Mouse (Mus musculus): ENCODE results near the gene Akirin1. TPM values are rescaled to one million over a fixed set of nuclear protein-coding genes. Genes with fewer than 3 reads are reported as not detected.
A peak's percentile ranks its signal among the peaks of the same experiment; 100 is the strongest.

Gene Akirin1
- polyA plus RNA-seq, 1 experiment: 63.2 TPM

DNA sequence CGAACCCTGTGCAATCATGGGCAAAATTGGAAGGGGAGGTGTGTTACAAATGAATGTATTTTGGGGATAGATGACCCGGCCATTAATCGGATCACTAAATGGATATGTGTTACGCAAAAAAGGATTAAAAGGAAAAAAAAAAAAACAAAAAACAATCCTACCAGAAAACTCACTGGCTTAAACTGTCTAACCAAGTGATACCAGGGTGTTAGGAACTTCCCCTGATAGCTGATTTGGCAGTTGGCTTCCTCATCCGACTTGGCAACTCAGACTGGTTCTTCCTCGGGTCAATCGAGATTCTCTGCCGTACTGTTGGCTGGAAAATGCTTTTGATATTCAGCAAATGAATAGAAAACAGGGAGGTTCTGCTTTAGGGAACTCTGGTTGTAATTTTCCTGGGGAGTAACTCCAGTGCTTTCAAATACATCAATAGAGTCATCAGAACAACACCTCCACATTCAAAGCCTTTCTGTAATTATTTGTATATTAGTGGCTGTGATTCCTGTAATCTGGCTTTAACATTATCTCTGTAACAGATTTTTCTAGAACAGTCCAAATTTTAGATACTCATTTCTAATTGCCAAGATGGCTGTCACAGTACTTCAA is 665 bp upstream of the Akirin1 start:
- no peak for TF ChIP-seq POLR2A (IDR thresholded peaks at IDR 0.05; ENCODE audit: borderline replicate concordance, extremely low read depth, insufficient read depth, insufficient read length, poor library complexity, severe bottlenecking)
- no peak for TF ChIP-seq CTCF (IDR thresholded peaks at IDR 0.05; ENCODE audit: borderline replicate concordance, extremely low read depth, insufficient read depth, insufficient read length)
- DNase-seq (ENCODE audit: low read depth): peak; percentile 67

DNA sequence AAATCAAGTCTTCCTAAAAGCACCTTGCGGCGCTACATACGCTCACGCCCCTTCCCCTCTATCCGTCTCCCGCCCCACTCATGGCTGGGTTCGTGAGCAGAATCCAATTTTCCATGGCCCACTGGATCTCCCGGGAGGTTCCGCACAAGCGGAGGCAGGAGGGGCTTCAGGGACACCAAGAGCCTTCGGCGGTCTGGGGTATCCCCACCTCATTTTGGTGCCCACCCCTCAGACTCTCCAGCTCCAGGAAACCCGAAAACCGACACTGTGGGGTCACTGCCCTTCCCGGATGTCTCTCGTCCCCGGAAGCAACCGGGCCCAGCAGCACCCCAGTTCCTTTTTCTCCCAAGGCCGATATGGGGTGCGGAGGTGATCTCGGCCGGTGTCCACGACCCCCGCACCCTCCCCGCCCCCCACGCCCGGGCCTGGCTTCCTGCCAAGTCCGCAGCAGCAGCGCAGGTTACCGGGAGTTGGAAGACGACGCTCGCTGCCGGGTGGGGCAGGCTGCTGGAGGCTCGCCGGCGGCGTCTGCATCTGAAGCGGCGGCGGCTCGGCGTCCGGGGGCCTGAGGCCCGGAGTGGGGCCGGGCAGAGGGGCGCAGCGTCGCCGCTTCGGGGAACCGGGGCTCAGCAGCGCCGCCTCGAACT is 538 bp downstream of the Akirin1 start:
- TF ChIP-seq CTCF (IDR thresholded peaks at IDR 0.05; ENCODE audit: borderline replicate concordance, extremely low read depth, insufficient read depth, insufficient read length) (no peak), POLR2A (IDR thresholded peaks at IDR 0.05; ENCODE audit: borderline replicate concordance, extremely low read depth, insufficient read depth, insufficient read length, poor library complexity, severe bottlenecking) (no peak)
- DNase-seq (ENCODE audit: low read depth): peak; percentile 62

DNA sequence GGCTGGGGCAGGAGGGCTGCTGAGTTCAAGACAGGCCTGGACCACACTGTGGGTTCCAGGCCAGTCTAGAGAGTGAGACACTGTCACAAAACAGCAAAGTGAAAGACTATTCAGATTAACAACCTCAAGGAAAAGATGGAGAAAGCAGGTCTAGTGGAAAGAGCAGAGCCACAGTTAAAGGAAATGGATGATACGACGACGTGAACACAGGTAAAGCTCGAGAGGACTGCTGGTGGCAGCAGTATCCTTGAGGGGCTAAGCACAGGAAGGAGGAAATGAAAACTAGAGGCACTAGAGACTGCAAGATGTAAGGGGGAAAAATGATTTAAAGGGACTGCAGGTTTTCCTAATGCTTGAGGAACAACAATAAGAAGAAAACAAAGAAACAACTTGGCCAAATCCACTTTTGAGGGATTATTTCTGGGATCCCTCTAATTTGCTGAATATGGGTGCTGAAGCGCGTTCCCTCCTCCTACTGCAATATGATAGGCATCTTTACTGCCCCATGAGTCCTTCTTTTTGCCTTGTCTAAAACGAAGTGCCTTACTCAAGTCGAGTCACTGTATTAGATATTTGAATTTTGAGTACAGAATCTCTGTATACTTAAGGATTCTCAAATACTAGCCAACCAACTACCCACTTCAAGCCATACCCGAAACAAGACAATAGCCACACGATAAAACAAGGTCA is 1.3 kb downstream of the Akirin1 start:
- peak; percentile 28 for DNase-seq (ENCODE audit: low read depth)
- TF ChIP-seq CTCF (IDR thresholded peaks at IDR 0.05; ENCODE audit: borderline replicate concordance, extremely low read depth, insufficient read depth, insufficient read length): no peak
- TF ChIP-seq POLR2A (IDR thresholded peaks at IDR 0.05; ENCODE audit: borderline replicate concordance, extremely low read depth, insufficient read depth, insufficient read length, poor library complexity, severe bottlenecking): no peak

DNA sequence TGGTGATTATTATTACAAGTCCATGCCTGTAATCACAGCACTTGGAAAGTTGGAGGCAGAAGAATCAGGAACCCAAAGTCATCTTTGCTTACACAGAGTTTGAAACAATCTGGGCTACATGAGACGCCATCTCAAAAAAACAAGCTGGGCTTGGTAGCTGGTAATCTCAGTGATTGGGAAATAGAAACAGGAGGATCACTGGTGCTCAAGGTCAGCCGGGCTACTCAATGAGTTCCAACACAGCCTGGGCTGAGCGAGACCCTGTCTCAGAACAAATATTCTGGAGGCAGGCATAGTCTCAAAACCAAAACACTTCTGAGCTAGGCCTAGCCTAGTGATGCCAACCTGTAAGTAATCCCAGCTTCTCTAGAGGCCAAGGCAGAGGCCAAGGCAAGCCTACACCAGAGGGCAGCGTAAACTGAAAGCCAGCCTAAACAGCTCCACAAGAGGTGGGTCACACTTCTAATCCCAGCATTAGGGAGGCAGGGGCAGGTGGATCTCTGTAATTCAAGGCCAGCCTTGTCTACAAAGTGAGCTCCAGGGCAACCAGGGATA is 4.8 kb downstream of the Akirin1 start:
- DNase-seq (ENCODE audit: low read depth): no peak
- TF ChIP-seq CTCF (IDR thresholded peaks at IDR 0.05; ENCODE audit: borderline replicate concordance, extremely low read depth, insufficient read depth, insufficient read length): no peak
- no peak for TF ChIP-seq POLR2A (IDR thresholded peaks at IDR 0.05; ENCODE audit: borderline replicate concordance, extremely low read depth, insufficient read depth, insufficient read length, poor library complexity, severe bottlenecking)

DNA sequence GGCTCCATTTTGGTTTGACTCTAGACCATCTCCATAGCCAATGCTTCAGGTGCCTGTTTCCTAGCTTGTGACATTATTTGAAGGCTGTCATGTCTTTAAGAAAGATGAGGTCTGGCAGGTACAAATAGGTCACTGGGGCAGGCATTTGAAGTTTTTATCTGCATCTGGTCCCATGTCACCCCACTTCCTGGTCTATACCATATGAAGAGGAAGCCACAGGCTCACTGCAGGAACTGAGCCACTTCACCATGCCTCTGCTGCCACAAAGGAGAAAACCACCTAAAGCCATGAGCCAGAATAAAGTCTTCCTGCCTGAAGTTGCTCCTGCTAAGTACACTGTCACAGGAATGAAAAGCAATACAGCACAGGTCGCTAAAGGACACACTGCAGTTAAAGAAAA is 7.3 kb downstream of the Akirin1 start:
- DNase-seq (ENCODE audit: low read depth): no peak
- no peak for TF ChIP-seq POLR2A (IDR thresholded peaks at IDR 0.05; ENCODE audit: borderline replicate concordance, extremely low read depth, insufficient read depth, insufficient read length, poor library complexity, severe bottlenecking)
- no peak for TF ChIP-seq CTCF (IDR thresholded peaks at IDR 0.05; ENCODE audit: borderline replicate concordance, extremely low read depth, insufficient read depth, insufficient read length)

DNA sequence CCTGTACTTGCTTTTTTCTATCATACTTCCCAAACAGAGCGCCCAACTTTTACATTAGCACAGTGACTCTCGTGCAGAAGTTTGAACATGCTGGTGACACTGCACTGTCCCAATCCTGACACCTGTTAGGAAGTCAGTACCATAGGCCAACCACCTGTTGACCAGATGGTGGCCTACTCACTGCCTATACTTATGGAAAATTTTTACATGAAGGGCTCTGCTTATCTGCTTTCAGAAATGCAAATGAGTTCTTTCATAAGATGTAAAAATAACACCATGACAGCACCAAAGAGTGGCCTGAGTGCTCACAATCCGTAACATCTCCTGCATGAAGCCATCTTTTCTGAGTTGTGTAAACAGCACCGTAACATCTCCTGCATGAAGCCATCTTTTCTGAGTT is 11.4 kb downstream of the Akirin1 start:
- DNase-seq (ENCODE audit: low read depth): no peak
- TF ChIP-seq POLR2A (IDR thresholded peaks at IDR 0.05; ENCODE audit: borderline replicate concordance, extremely low read depth, insufficient read depth, insufficient read length, poor library complexity, severe bottlenecking) (no peak), CTCF (IDR thresholded peaks at IDR 0.05; ENCODE audit: borderline replicate concordance, extremely low read depth, insufficient read depth, insufficient read length) (no peak)

DNA sequence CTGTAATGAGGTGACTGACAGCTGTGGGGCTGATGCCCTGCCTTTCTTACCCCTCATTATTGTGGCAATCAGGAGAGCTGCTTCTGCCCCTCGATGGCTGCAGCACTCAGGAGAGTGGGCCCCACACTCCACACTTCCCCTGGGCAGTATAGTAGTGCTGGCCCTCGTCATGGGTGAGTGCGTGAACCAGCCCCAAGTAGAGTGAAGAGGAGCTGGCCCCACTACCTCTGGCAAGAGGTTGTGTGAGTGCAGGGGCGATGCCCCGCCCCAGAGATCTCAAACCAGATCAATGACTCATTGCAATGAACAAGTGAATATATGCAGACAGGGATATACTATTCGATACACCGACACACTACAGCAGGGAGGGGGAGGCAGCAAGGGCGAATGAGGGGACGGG is 16.6 kb downstream of the Akirin1 start:
- TF ChIP-seq CTCF (IDR thresholded peaks at IDR 0.05; ENCODE audit: borderline replicate concordance, extremely low read depth, insufficient read depth, insufficient read length) (no peak), POLR2A (IDR thresholded peaks at IDR 0.05; ENCODE audit: borderline replicate concordance, extremely low read depth, insufficient read depth, insufficient read length, poor library complexity, severe bottlenecking) (no peak)
- no peak for DNase-seq (ENCODE audit: low read depth)

DNA sequence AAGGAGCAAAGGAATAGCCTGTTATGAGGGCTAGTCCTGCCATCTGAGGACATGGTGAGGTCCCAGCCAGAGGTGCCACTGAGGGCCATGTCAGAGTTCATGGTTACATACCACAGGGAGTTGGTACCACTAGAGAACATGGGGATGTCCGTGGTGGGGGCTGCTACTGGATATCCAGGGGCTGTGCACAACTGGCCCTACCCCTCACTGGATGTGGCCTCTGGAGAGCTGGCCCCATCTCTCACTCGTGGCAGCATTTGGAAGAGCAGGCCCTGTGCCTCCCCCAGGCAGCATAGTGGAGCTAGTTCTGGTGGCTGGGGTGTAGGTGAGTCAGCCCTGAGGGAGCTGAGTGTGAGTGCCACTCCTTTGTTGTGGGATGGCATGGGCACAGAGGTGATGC is 17.2 kb downstream of the Akirin1 start:
- TF ChIP-seq CTCF (IDR thresholded peaks at IDR 0.05; ENCODE audit: borderline replicate concordance, extremely low read depth, insufficient read depth, insufficient read length) (no peak), POLR2A (IDR thresholded peaks at IDR 0.05; ENCODE audit: borderline replicate concordance, extremely low read depth, insufficient read depth, insufficient read length, poor library complexity, severe bottlenecking) (no peak)
- DNase-seq (ENCODE audit: low read depth): no peak

DNA sequence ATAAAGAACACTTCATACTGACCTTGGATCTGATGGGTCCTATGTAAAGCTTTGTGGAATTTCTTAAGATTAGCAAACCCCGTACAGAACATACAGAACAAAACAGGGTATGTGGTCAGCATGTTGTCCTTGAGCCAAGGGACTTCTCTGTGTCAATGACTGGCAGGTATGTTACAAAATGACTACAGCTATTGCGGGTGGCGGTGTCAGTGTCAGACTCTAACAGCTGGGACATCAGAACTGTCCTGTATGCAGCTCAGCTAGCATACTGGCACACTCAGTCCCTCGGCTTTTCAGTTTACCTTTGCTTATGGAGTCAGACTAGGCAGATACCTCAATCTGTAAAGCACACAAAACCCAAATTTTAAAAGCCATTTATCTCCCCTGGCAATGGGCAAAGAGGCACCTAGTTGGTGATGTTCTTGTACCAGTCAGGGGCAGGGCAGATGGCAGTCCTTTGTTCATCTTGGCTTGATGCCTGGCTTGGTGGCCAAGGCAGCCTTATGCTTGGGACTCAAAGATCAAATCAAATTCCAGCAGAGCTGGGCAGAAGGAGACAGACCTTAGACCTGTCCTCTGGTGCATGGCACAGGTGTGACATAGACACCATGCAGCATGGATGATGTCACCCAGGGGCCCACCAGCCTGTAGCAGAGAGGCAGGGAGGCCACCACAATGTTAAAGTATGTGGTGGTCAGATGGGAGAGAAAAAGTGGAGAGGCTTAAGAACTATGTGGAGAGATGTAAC is 17.8 kb downstream of the Akirin1 start:
- TF ChIP-seq CTCF (IDR thresholded peaks at IDR 0.05; ENCODE audit: borderline replicate concordance, extremely low read depth, insufficient read depth, insufficient read length): no peak

DNA sequence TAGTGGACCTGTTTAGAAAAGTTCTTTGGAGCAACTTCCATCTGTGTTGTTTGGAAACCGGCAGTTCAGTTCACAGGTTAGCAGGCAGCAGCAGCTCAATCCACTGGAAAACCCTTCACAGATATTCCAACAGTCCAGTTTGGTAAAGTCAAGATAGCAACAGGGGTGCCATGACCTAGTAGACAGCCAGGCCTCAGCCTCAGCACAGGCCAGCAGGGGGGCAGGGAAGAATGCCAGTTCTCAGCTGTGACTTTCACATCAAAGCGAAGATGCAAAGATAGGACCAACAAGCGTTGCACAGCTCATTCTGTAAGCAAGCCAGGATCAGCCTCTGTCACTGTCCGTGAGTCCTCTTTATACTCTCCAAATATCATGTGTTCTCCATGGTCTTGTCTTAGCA is 28.4 kb downstream of the Akirin1 start:
- TF ChIP-seq POLR2A (IDR thresholded peaks at IDR 0.05; ENCODE audit: borderline replicate concordance, extremely low read depth, insufficient read depth, insufficient read length, poor library complexity, severe bottlenecking) (no peak), CTCF (IDR thresholded peaks at IDR 0.05; ENCODE audit: borderline replicate concordance, extremely low read depth, insufficient read depth, insufficient read length) (no peak)
- no peak for DNase-seq (ENCODE audit: low read depth)

More for the DNA sequence above, 17.8 kb downstream of the Akirin1 start:
- DNase-seq (ENCODE audit: low read depth): no peak

DNA sequence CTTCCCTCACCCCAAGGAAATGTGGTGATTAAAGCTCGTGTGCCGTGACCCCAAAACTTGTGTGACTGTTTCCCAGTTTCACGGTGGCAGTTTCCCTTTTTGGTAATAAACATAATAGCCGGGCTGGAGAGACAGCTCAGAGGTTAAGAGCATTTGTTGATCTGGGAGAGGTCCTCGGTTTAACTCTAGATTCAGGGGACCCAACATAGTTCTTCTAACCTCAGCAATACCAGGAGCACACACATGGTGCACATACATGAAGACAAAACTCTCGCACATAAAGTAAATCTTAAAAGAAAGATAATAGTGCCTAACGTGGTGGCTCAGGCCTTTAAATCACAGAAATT is 31.7 kb downstream of the Akirin1 start:
- TF ChIP-seq CTCF (IDR thresholded peaks at IDR 0.05; ENCODE audit: borderline replicate concordance, extremely low read depth, insufficient read depth, insufficient read length): no peak
- no peak for TF ChIP-seq POLR2A (IDR thresholded peaks at IDR 0.05; ENCODE audit: borderline replicate concordance, extremely low read depth, insufficient read depth, insufficient read length, poor library complexity, severe bottlenecking)
- no peak for DNase-seq (ENCODE audit: low read depth)
